Mouse (Mus musculus) hindbrain, embryonic 15.5 days (tissue): ENCODE measurements around the gene Tsfm. TPM values are rescaled to one million over a fixed set of nuclear protein-coding genes. Genes with fewer than 3 reads are reported as not detected.

Source experiments
- ATAC-seq: fragments of 200-750 bp; cut with Nextera tagmentation; 2 replicates; pipeline ENCODE4 v1.8.0; 2017; ENCODE audit warnings: low read depth, moderate number of reproducible peaks, moderate TSS enrichment; ENCODE audit not compliant: low FRiP score
- H3K27ac ChIP-seq: fragments of 300-500 bp; sonication (generic); replicated peaks from 2 replicates; pipeline ENCODE4 v1.5.1; 2015; ENCODE audit warnings: mild to moderate bottlenecking, inconsistent platforms
- H3K27me3 ChIP-seq: fragments of 300-500 bp; sonication (generic); 2 replicates; pipeline ENCODE4 v1.6.1; 2015; ENCODE audit warnings: control low read depth, inconsistent platforms
- H3K36me3 ChIP-seq: fragments of 300-500 bp; sonication (generic); 2 replicates; pipeline ENCODE4 v1.6.1; 2015; ENCODE audit warnings: control low read depth, inconsistent platforms
- H3K4me1 ChIP-seq: fragments of 300-500 bp; sonication (generic); replicated peaks from 2 replicates; pipeline ENCODE4 v1.6.1; 2015; ENCODE audit warnings: control low read depth, inconsistent platforms
- H3K4me2 ChIP-seq: fragments of 300-500 bp; sonication (generic); 2 replicates; pipeline ENCODE4 v1.6.1; 2015; ENCODE audit warnings: moderate library complexity, mild to moderate bottlenecking, inconsistent platforms
- H3K4me3 ChIP-seq: fragments of 300-500 bp; sonication (generic); 2 replicates; pipeline ENCODE4 v1.5.1; 2015; ENCODE audit warnings: mild to moderate bottlenecking, inconsistent platforms
- H3K9ac ChIP-seq: fragments of 300-500 bp; sonication (generic); 2 replicates; pipeline ENCODE4 v1.6.1; 2015; ENCODE audit warnings: inconsistent platforms
- H3K9me3 ChIP-seq: fragments of 300-500 bp; sonication (generic); 2 replicates; pipeline ENCODE4 v1.6.1; 2016; ENCODE audit warnings: control low read depth, inconsistent platforms
- WGBS: fragments of 180-500 bp; shearing (Covaris S2); methylation state at CpG from one replicate; pipeline ENCODE4 v1.1.7; 2015; 5-methylcytosine and 5-hydroxymethylcytosine counted together
- polyA plus RNA-seq: library from polyadenylated mRNA; unstranded; fragments of >200 nt; fragmentation: Nextera tagmentation; extraction: Ambion mirVana; gene quantifications from 2 replicates; pipeline ENCODE4 v1.2.1, GENCODE M21; 2015

Gene Tsfm
- polyA plus RNA-seq, 1 experiment from 2014 or later, result 61.6 TPM

GRCm38 (mm10) chr10:127017071-127017470 lies 13.6 kb downstream of the Tsfm start:
- Histone ChIP-seq H3K4me2 (no peak overlapping the region), H3K9me3 (no peaks in the 10 kb centered on the region), H3K4me3 (no peak overlapping the region), H3K4me1 (no peaks in the 10 kb centered on the region), H3K36me3 (no peaks in the 10 kb centered on the region), H3K27me3 (no peaks in the 10 kb centered on the region), H3K27ac (no peak overlapping the region), H3K9ac (no peak overlapping the region)
- ATAC-seq, result no peak
- 41% methylated on average over 2 of the region's 2 CpGs for WGBS

GRCm38 (mm10) chr10:127016488-127016887 lies 14.2 kb downstream of the Tsfm start:
- H3K27ac ChIP-seq, result no peak overlapping the region
- no peaks in the 10 kb centered on the region for H3K27me3 ChIP-seq
- no peak for ATAC-seq
- H3K4me2 ChIP-seq, result no peak overlapping the region
- 70% methylated on average over 5 of the region's 5 CpGs for WGBS
- H3K4me1 ChIP-seq, result no peaks in the 10 kb centered on the region
- H3K9ac ChIP-seq, result no peak overlapping the region
- no peak overlapping the region for H3K4me3 ChIP-seq
- no peaks in the 10 kb centered on the region for H3K36me3 ChIP-seq
- H3K9me3 ChIP-seq, result no peaks in the 10 kb centered on the region

- peaks cover 2% of the 10 kb centered on the region; the same call in 1 of the 2 replicates for H3K36me3 ChIP-seq
- 74% methylated on average over 7 of the region's 7 CpGs for whole genome bisulfite sequencing
- H3K27me3 ChIP-seq, result no peaks in the 10 kb centered on the region
These were observed 26.8 kb downstream of the Tsfm start for GRCm38 (mm10) chr10:127003806-127004205.

GRCm38 (mm10) chr10:127003334-127003733 lies 27.3 kb downstream of the Tsfm start:
- Histone ChIP-seq H3K4me2 (no peak overlapping the region), H3K4me1 (no peaks in the 10 kb centered on the region), H3K9ac (no peak overlapping the region), H3K9me3 (no peaks in the 10 kb centered on the region), H3K27ac (no peak overlapping the region), H3K4me3 (no peak overlapping the region), H3K36me3 (peaks cover 7% of the 10 kb centered on the region; the same call in 1 of the 2 replicates), H3K27me3 (no peaks in the 10 kb centered on the region)
- WGBS, result 89% methylated on average over 8 of the region's 8 CpGs
- no peak for ATAC-seq

More at GRCm38 (mm10) chr10:127003806-127004205, 26.8 kb downstream of the Tsfm start:
- H3K4me2 ChIP-seq, result no peak overlapping the region
- ATAC-seq, result no peak
- H3K4me3 ChIP-seq, result no peak overlapping the region
- H3K4me1 ChIP-seq, result no peaks in the 10 kb centered on the region
- H3K9ac ChIP-seq, result no peak overlapping the region
- H3K27ac ChIP-seq, result no peak overlapping the region
- no peaks in the 10 kb centered on the region for H3K9me3 ChIP-seq

GRCm38 (mm10) chr10:127002765-127003164 lies 27.9 kb downstream of the Tsfm start:
- Histone ChIP-seq H3K36me3 (peaks cover 9% of the 10 kb centered on the region), H3K4me2 (no peak overlapping the region), H3K27me3 (no peaks in the 10 kb centered on the region), H3K27ac (no peak overlapping the region), H3K4me3 (no peak overlapping the region), H3K9ac (no peak overlapping the region), H3K9me3 (no peaks in the 10 kb centered on the region), H3K4me1 (no peaks in the 10 kb centered on the region)
- no peak for ATAC-seq
- 84% methylated on average over 5 of the region's 5 CpGs for WGBS

GRCm38 (mm10) chr10:127002056-127002455 lies 28.6 kb downstream of the Tsfm start:
- Histone ChIP-seq H3K9me3 (no peaks in the 10 kb centered on the region), H3K9ac (no peak overlapping the region), H3K36me3 (peaks cover 14% of the 10 kb centered on the region), H3K27ac (no peak overlapping the region), H3K4me3 (no peak overlapping the region), H3K4me2 (no peak overlapping the region), H3K27me3 (no peaks in the 10 kb centered on the region), H3K4me1 (no peaks in the 10 kb centered on the region)
- 82% methylated on average over 1 of the region's 1 CpGs for WGBS
- no peak for ATAC-seq

GRCm38 (mm10) chr10:127001297-127001696 lies 29.3 kb downstream of the Tsfm start:
- Histone ChIP-seq H3K4me2 (no peak overlapping the region), H3K9ac (no peak overlapping the region), H3K9me3 (no peaks in the 10 kb centered on the region), H3K27me3 (no peaks in the 10 kb centered on the region), H3K36me3 (peaks cover 14% of the 10 kb centered on the region), H3K4me1 (no peaks in the 10 kb centered on the region), H3K27ac (no peak overlapping the region), H3K4me3 (no peak overlapping the region)
- 91% methylated on average over 9 of the region's 9 CpGs for WGBS
- no peak for ATAC-seq

- WGBS, result 88% methylated on average over 5 of the region's 5 CpGs
- Histone ChIP-seq H3K27ac (no peak within 1 kb of the TSS), H3K4me2 (no peak within 1 kb of the TSS), H3K4me1 (no peaks in the 10 kb centered on the region), H3K9ac (no peak within 1 kb of the TSS), H3K9me3 (no peaks in the 10 kb centered on the region), H3K4me3 (no peak within 1 kb of the TSS), H3K36me3 (peaks cover 14% of the 10 kb centered on the region), H3K27me3 (no peaks in the 10 kb centered on the region)
- 0 out of 2 replicates have a peak, but pooled peaks have one; percentile 31 for ATAC-seq
These were observed 30.1 kb downstream of the Tsfm start, which contains the start of gene Avil for GRCm38 (mm10) chr10:127000529-127000928. Gene Avil (plus strand): TSS chr10:127000709.

GRCm38 (mm10) chr10:126997340-126998113 lies 33.1 kb downstream of the Tsfm start:
- H3K27me3 ChIP-seq, result no peaks in the 10 kb centered on the region
- peaks cover 34% of the 10 kb centered on the region for H3K36me3 ChIP-seq
- H3K4me3 ChIP-seq, result no peak overlapping the region
- no peak overlapping the region for H3K4me2 ChIP-seq
- ATAC-seq, result no peak
- no peak overlapping the region for H3K27ac ChIP-seq
- H3K9ac ChIP-seq, result no peak overlapping the region
- no peaks in the 10 kb centered on the region for H3K4me1 ChIP-seq
- no peaks in the 10 kb centered on the region for H3K9me3 ChIP-seq
- 74% methylated on average over 13 of the region's 13 CpGs for WGBS

- WGBS, result 87% methylated on average over 3 of the region's 3 CpGs
- Histone ChIP-seq H3K9ac (no peak overlapping the region), H3K27ac (no peak overlapping the region), H3K4me1 (peaks cover 20% of the 10 kb centered on the region), H3K4me3 (no peak overlapping the region), H3K9me3 (no peaks in the 10 kb centered on the region), H3K27me3 (no peaks in the 10 kb centered on the region), H3K36me3 (peaks cover 37% of the 10 kb centered on the region), H3K4me2 (no peak overlapping the region)
- no peak for ATAC-seq
These were observed 37.0 kb downstream of the Tsfm start for GRCm38 (mm10) chr10:126993621-126994020.

GRCm38 (mm10) chr10:126991676-126992075 lies 39.0 kb downstream of the Tsfm start:
- 60% methylated on average over 3 of the region's 3 CpGs for WGBS
- H3K4me2 ChIP-seq, result no peak overlapping the region
- H3K9me3 ChIP-seq, result no peaks in the 10 kb centered on the region
- no peak overlapping the region for H3K4me3 ChIP-seq
- ATAC-seq, result no peak
- H3K4me1 ChIP-seq, result peaks cover 38% of the 10 kb centered on the region
- H3K27me3 ChIP-seq, result no peaks in the 10 kb centered on the region
- H3K27ac ChIP-seq, result no peak overlapping the region
- peaks cover 27% of the 10 kb centered on the region for H3K36me3 ChIP-seq
- no peak overlapping the region for H3K9ac ChIP-seq

GRCm38 (mm10) chr10:126990313-126991056 lies 40.2 kb downstream of the Tsfm start:
- Histone ChIP-seq H3K4me1 (peaks cover 50% of the 10 kb centered on the region), H3K36me3 (peaks cover 27% of the 10 kb centered on the region), H3K4me3 (no peak overlapping the region), H3K27ac (no peak overlapping the region), H3K27me3 (no peaks in the 10 kb centered on the region), H3K4me2 (no peak overlapping the region), H3K9me3 (no peaks in the 10 kb centered on the region), H3K9ac (no peak overlapping the region)
- WGBS, result 66% methylated on average over 7 of the region's 7 CpGs
- peak; percentile 52 for ATAC-seq
